Mouse (Mus musculus) heart, adult 2 months (tissue): ENCODE data around the gene Car11.

Experiments
- CTCF ChIP-seq: fragments of 200-600 bp; IDR thresholded peaks from 2 replicates; pipeline ENCODE4 v1.8.1; 2022; ENCODE audit warnings: antibody characterized with exemption, mild to moderate bottlenecking, moderate library complexity
- POLR2A ChIP-seq: fragments of 200-500 bp; IDR thresholded peaks from 2 replicates; pipeline ENCODE4 v1.6.1; 2011; ENCODE audit warnings: mild to moderate bottlenecking, low read depth, low read length, control low read depth; ENCODE audit not compliant: insufficient read depth

GRCm38 (mm10) chr7:45739162-45739763 is 39.6 kb downstream of the Car11 start:
- TF ChIP-seq CTCF (peak; percentile 91), POLR2A (no peak)
